Mouse (Mus musculus): ENCODE data around the gene Fam122b.

Gene Fam122b

DNA sequence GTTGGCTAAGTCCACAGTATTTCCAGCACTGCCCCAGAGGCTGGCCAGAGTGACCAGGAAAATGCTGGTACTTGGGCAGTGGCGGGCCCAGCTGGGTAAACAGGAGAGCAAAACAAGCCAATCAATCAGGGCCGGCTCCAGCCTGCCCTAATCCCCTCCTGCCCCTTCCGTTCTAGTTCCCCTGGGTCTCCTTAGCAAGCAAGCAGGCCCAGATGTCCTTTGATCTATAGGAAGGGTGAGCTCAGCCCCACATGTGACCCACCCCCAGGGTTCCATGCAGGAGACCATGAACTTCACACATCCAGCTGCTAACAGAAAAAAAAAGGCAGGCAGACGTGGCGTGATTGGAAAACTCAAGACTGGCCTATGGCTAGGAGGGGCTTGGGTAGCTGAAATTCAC, 73.2 kb downstream of the Fam122b start:
- no peak for DNase-seq

Measured in kidney, adult 11 months (tissue).